Mouse (Mus musculus) embryonic facial prominence, embryonic 10.5 days (tissue): ENCODE results near the gene Epha7. TPM values are rescaled to one million over a fixed set of nuclear protein-coding genes. Genes with fewer than 3 reads are reported as not detected.

ENCODE experiments used
- DNase-seq: peaks from one replicate; pipeline ENCODE4 v3.0.0-alpha.2; 2017; ENCODE audit warnings: low spot score
- H3K27ac ChIP-seq: fragments of 300-500 bp; sonication (generic); replicated peaks from 2 replicates; pipeline ENCODE4 v1.5.1; 2016; ENCODE audit warnings: mild to moderate bottlenecking
- H3K27me3 ChIP-seq: fragments of 300-500 bp; sonication (generic); replicated peaks from 2 replicates; pipeline ENCODE4 v1.6.1; 2016; ENCODE audit warnings: low read depth, mild to moderate bottlenecking; ENCODE audit not compliant: poor library complexity, severe bottlenecking
- H3K36me3 ChIP-seq: fragments of 300-500 bp; sonication (generic); replicated peaks from 2 replicates; pipeline ENCODE4 v1.6.1; 2016; ENCODE audit warnings: mild to moderate bottlenecking, moderate library complexity
- H3K4me1 ChIP-seq: fragments of 300-500 bp; sonication (generic); 2 replicates; pipeline ENCODE4 v1.6.1; 2016
- H3K4me3 ChIP-seq: fragments of 300-500 bp; sonication (generic); 2 replicates; pipeline ENCODE4 v1.5.1; 2016; ENCODE audit warnings: mild to moderate bottlenecking, moderate library complexity
- H3K9me3 ChIP-seq: fragments of 300-500 bp; sonication (generic); 2 replicates; pipeline ENCODE4 v1.6.1; 2016; ENCODE audit warnings: mild to moderate bottlenecking
- WGBS: fragments of 180-500 bp; shearing (Covaris S2); methylation state at CpG from one replicate; pipeline ENCODE4 v1.1.7; 2016; 5-methylcytosine and 5-hydroxymethylcytosine counted together
- polyA plus RNA-seq: library from polyadenylated mRNA; unstranded; fragments of >200 nt; fragmentation: Nextera tagmentation; extraction: Ambion mirVana; gene quantifications from 2 replicates; pipeline ENCODE4 v1.2.1, GENCODE M21; 2016

Gene Epha7
- polyA plus RNA-seq, 1 experiment from 2014 or later, result 46.6 TPM

- no peak overlapping the region for H3K27ac ChIP-seq
- no peaks in the 10 kb centered on the region for H3K27me3 ChIP-seq
- H3K36me3 ChIP-seq, result peaks cover 8% of the 10 kb centered on the region; the same call in 1 of the 2 replicates
- H3K4me1 ChIP-seq, result no peaks in the 10 kb centered on the region
- H3K9me3 ChIP-seq, result no peaks in the 10 kb centered on the region
- 78% methylated on average over 2 of the region's 2 CpGs for WGBS
- no peak overlapping the region for H3K4me3 ChIP-seq
- no peak for DNase-seq
Observed at GRCm38 (mm10) chr4:28850388-28850787, 37.5 kb downstream of the Epha7 start.

GRCm38 (mm10) chr4:28862845-28863666, 50.1 kb downstream of the Epha7 start:
- H3K9me3 ChIP-seq, result no peaks in the 10 kb centered on the region
- WGBS, result 57% methylated on average over 6 of the region's 6 CpGs
- H3K36me3 ChIP-seq, result no peaks in the 10 kb centered on the region
- peaks cover 20% of the 10 kb centered on the region for H3K4me1 ChIP-seq
- DNase-seq, result peak; percentile 14
- no peak overlapping the region for H3K27ac ChIP-seq
- no peaks in the 10 kb centered on the region for H3K27me3 ChIP-seq
- H3K4me3 ChIP-seq, result no peak overlapping the region

GRCm38 (mm10) chr4:28866411-28866810, 53.5 kb downstream of the Epha7 start:
- Histone ChIP-seq H3K4me3 (no peak overlapping the region), H3K4me1 (peaks cover 20% of the 10 kb centered on the region), H3K36me3 (peaks cover 5% of the 10 kb centered on the region), H3K27ac (no peak overlapping the region), H3K27me3 (no peaks in the 10 kb centered on the region), H3K9me3 (no peaks in the 10 kb centered on the region)
- DNase-seq, result peak; percentile 16
- 15% methylated on average over 2 of the region's 2 CpGs for WGBS

- no peak for DNase-seq
- H3K4me1 ChIP-seq, result no peaks in the 10 kb centered on the region
- no peaks in the 10 kb centered on the region for H3K9me3 ChIP-seq
- peaks cover 28% of the 10 kb centered on the region for H3K36me3 ChIP-seq
- no peaks in the 10 kb centered on the region for H3K27me3 ChIP-seq
- no peak overlapping the region for H3K27ac ChIP-seq
- H3K4me3 ChIP-seq, result no peak overlapping the region
- 90% methylated on average over 11 of the region's 11 CpGs for WGBS
Observed at GRCm38 (mm10) chr4:28871615-28872014, 58.7 kb downstream of the Epha7 start.

GRCm38 (mm10) chr4:28881271-28882044, 68.5 kb downstream of the Epha7 start:
- whole genome bisulfite sequencing, result 56% methylated on average over 5 of the region's 5 CpGs
- Histone ChIP-seq H3K4me3 (no peak overlapping the region), H3K4me1 (peaks cover 11% of the 10 kb centered on the region), H3K27ac (no peak overlapping the region), H3K36me3 (no peaks in the 10 kb centered on the region), H3K9me3 (no peaks in the 10 kb centered on the region), H3K27me3 (no peaks in the 10 kb centered on the region)
- DNase-seq, result no peak

- Histone ChIP-seq H3K36me3 (no peaks in the 10 kb centered on the region), H3K9me3 (no peaks in the 10 kb centered on the region), H3K4me3 (no peak overlapping the region), H3K27me3 (no peaks in the 10 kb centered on the region), H3K27ac (no peak overlapping the region), H3K4me1 (no peaks in the 10 kb centered on the region)
- 91% methylated on average over 5 of the region's 5 CpGs for WGBS
- no peak for DNase-seq
Observed at GRCm38 (mm10) chr4:28889630-28890029, 76.7 kb downstream of the Epha7 start.

- 64% methylated on average over 3 of the region's 3 CpGs for WGBS
- H3K9me3 ChIP-seq, result no peaks in the 10 kb centered on the region
- DNase-seq, result no peak
- H3K27me3 ChIP-seq, result no peaks in the 10 kb centered on the region
- no peak overlapping the region for H3K4me3 ChIP-seq
- no peaks in the 10 kb centered on the region for H3K36me3 ChIP-seq
- H3K4me1 ChIP-seq, result no peaks in the 10 kb centered on the region
- H3K27ac ChIP-seq, result no peak overlapping the region
Observed at GRCm38 (mm10) chr4:28890102-28890501, 77.2 kb downstream of the Epha7 start.

- Histone ChIP-seq H3K27ac (no peak overlapping the region), H3K9me3 (no peaks in the 10 kb centered on the region), H3K4me3 (no peak overlapping the region), H3K27me3 (no peaks in the 10 kb centered on the region), H3K4me1 (no peaks in the 10 kb centered on the region), H3K36me3 (no peaks in the 10 kb centered on the region)
- no peak for DNase-seq
- WGBS, result 92% methylated on average over 7 of the region's 7 CpGs
Observed at GRCm38 (mm10) chr4:28895480-28895879, 82.5 kb downstream of the Epha7 start.

- DNase-seq, result no peak
Observed at GRCm38 (mm10) chr4:28899373-28899772, 86.4 kb downstream of the Epha7 start.

GRCm38 (mm10) chr4:28899783-28900182, 86.9 kb downstream of the Epha7 start:
- no peak for DNase-seq
- no peaks in the 10 kb centered on the region for H3K27me3 ChIP-seq
- H3K9me3 ChIP-seq, result no peaks in the 10 kb centered on the region
- no peaks in the 10 kb centered on the region for H3K36me3 ChIP-seq
- no peak overlapping the region for H3K4me3 ChIP-seq
- no peaks in the 10 kb centered on the region for H3K4me1 ChIP-seq
- 94% methylated on average over 11 of the region's 11 CpGs for WGBS
- no peak overlapping the region for H3K27ac ChIP-seq

More at GRCm38 (mm10) chr4:28899373-28899772, 86.4 kb downstream of the Epha7 start:
- Histone ChIP-seq H3K27ac (no peak overlapping the region), H3K9me3 (no peaks in the 10 kb centered on the region), H3K36me3 (no peaks in the 10 kb centered on the region), H3K4me3 (no peak overlapping the region), H3K27me3 (no peaks in the 10 kb centered on the region), H3K4me1 (no peaks in the 10 kb centered on the region)
- 94% methylated on average over 4 of the region's 4 CpGs for WGBS

- Histone ChIP-seq H3K36me3 (no peaks in the 10 kb centered on the region), H3K4me1 (no peaks in the 10 kb centered on the region), H3K9me3 (no peaks in the 10 kb centered on the region), H3K27me3 (no peaks in the 10 kb centered on the region), H3K27ac (no peak overlapping the region), H3K4me3 (no peak overlapping the region)
- 94% methylated on average over 5 of the region's 5 CpGs for WGBS
- DNase-seq, result no peak
Observed at GRCm38 (mm10) chr4:28901496-28901895, 88.6 kb downstream of the Epha7 start.

- no peaks in the 10 kb centered on the region for H3K27me3 ChIP-seq
- H3K4me3 ChIP-seq, result no peak overlapping the region
- no peak for DNase-seq
- 89% methylated on average over 4 of the region's 4 CpGs for WGBS
- H3K36me3 ChIP-seq, result no peaks in the 10 kb centered on the region
- no peaks in the 10 kb centered on the region for H3K9me3 ChIP-seq
- H3K27ac ChIP-seq, result no peak overlapping the region
- H3K4me1 ChIP-seq, result no peaks in the 10 kb centered on the region
Observed at GRCm38 (mm10) chr4:28902004-28902704, 89.2 kb downstream of the Epha7 start.
